Mouse (Mus musculus) myocyte (in vitro differentiated cells): Measurements from ENCODE around the gene Asap3.

Experiments used
- E2F4 ChIP-seq: IDR thresholded peaks from one replicate; pipeline ENCODE4 v1.6.1; 2011; ENCODE audit warnings: mild to moderate bottlenecking, control low read depth, moderate library complexity; ENCODE audit not compliant: insufficient read depth
- MAX ChIP-seq: IDR thresholded peaks from one replicate; pipeline ENCODE4 v1.6.1; 2011; ENCODE audit warnings: low read depth, mild to moderate bottlenecking, control low read depth
- MYOD1 ChIP-seq, 3 experiments: IDR thresholded peaks; one replicate each; pipeline ENCODE4 v1.6.1; 2011; ENCODE audit warnings: control low read depth in 2 of 3, low read depth in 2 of 3, mild to moderate bottlenecking in 2 of 3, moderate library complexity in 1 of 3; ENCODE audit not compliant: insufficient read length in 2 of 3, control insufficient read depth in 1 of 3
- MYOG ChIP-seq, 3 experiments: IDR thresholded peaks; one replicate each; pipeline ENCODE4 v1.6.1; 2011; ENCODE audit warnings: control low read depth in 2 of 3, low read depth in 2 of 3, mild to moderate bottlenecking in 2 of 3; ENCODE audit not compliant: insufficient read length in 2 of 3, control insufficient read depth in 1 of 3, insufficient read depth in 1 of 3
- POLR2A ChIP-seq: IDR thresholded peaks from one replicate; pipeline ENCODE4 v1.6.1; 2011; ENCODE audit warnings: low read depth, mild to moderate bottlenecking, control low read depth, moderate library complexity; ENCODE audit not compliant: insufficient read length
- POLR2AphosphoS2 ChIP-seq: IDR thresholded peaks from one replicate; pipeline ENCODE4 v1.6.1; 2011; ENCODE audit warnings: low read depth, control low read depth; ENCODE audit not compliant: insufficient read length
- SRF ChIP-seq: IDR thresholded peaks from one replicate; pipeline ENCODE4 v1.6.1; 2011; ENCODE audit warnings: low read depth; ENCODE audit not compliant: control insufficient read depth, insufficient read length
- TCF12 ChIP-seq: IDR thresholded peaks from one replicate; pipeline ENCODE4 v1.6.1; 2011; ENCODE audit warnings: mild to moderate bottlenecking, control low read depth; ENCODE audit not compliant: poor library complexity, insufficient read depth, severe bottlenecking
- USF1 ChIP-seq: IDR thresholded peaks from one replicate; pipeline ENCODE4 v1.6.1; 2011; ENCODE audit warnings: low read depth, mild to moderate bottlenecking, control low read depth, moderate library complexity

- TF ChIP-seq MAX (no peak), TCF12 (no peak), POLR2A (no peak), SRF (no peak), MYOG (IDR thresholded peaks at IDR 0.05; ENCODE audit: control insufficient read depth in 1 of 3, insufficient read depth in 1 of 3, insufficient read length in 2 of 3, low read depth in 2 of 3) (no peak), USF1 (no peak), POLR2AphosphoS2 (no peak), MYOD1 (IDR thresholded peaks at IDR 0.05; ENCODE audit: control insufficient read depth in 1 of 3, insufficient read length in 2 of 3, low read depth in 2 of 3) (no peak), E2F4 (no peak)
Observed at GRCm38 (mm10) chr4:136220133-136220775, 14.1 kb downstream of the Asap3 start.
